Mouse (Mus musculus) heart, postnatal 0 days (tissue): ENCODE results near the gene Dppa4. TPM values are rescaled to one million over a fixed set of nuclear protein-coding genes. Genes with fewer than 3 reads are reported as not detected.
"Not testable (repeated sequence)": the region's sequence is repeated elsewhere in the genome, so short reads cannot be mapped to it uniquely, and the experiment has no call there.

Source experiments
- ATAC-seq: fragments of 200-750 bp; cut with Nextera tagmentation; 2 replicates; pipeline ENCODE4 v1.8.0; 2017; ENCODE audit warnings: low read depth, moderate number of reproducible peaks, moderate library complexity; ENCODE audit not compliant: insufficient read depth
- DNase-seq: peaks from one replicate; pipeline ENCODE4 v3.0.0-alpha.2; 2016; ENCODE audit warnings: low spot score
- H3K27ac ChIP-seq: fragments of 300-500 bp; sonication (generic); 2 replicates; pipeline ENCODE4 v1.5.1; 2014; ENCODE audit warnings: low read depth, mild to moderate bottlenecking
- H3K27me3 ChIP-seq: fragments of 300-500 bp; sonication (generic); 2 replicates; pipeline ENCODE4 v1.6.1; 2014; ENCODE audit warnings: low read length, mixed read lengths; ENCODE audit not compliant: control insufficient read depth, insufficient read depth
- H3K36me3 ChIP-seq: fragments of 300-500 bp; sonication (generic); replicated peaks from 2 replicates; pipeline ENCODE4 v1.6.1; 2014; ENCODE audit warnings: low read length, mixed read lengths; ENCODE audit not compliant: control insufficient read depth, insufficient read depth
- H3K4me1 ChIP-seq: fragments of 300-500 bp; sonication (generic); 2 replicates; pipeline ENCODE4 v1.6.1; 2014; ENCODE audit warnings: antibody characterized with exemption; ENCODE audit not compliant: control insufficient read depth, insufficient read depth
- H3K4me2 ChIP-seq: fragments of 300-500 bp; sonication (generic); 2 replicates; pipeline ENCODE4 v1.6.1; 2014; ENCODE audit warnings: low read depth, mild to moderate bottlenecking, low read length, moderate library complexity
- H3K4me3 ChIP-seq: fragments of 300-500 bp; sonication (generic); 2 replicates; pipeline ENCODE4 v1.5.1; 2014; ENCODE audit warnings: low read depth, low read length
- H3K9ac ChIP-seq: fragments of 300-500 bp; sonication (generic); replicated peaks from 2 replicates; pipeline ENCODE4 v1.6.1; 2014; ENCODE audit warnings: low read depth, low read length, mixed read lengths
- H3K9me3 ChIP-seq: fragments of 300-500 bp; sonication (generic); replicated peaks from 2 replicates; pipeline ENCODE4 v1.6.1; 2016; ENCODE audit warnings: low read length; ENCODE audit not compliant: control insufficient read depth
- CTCF ChIP-seq: IDR thresholded peaks from 2 replicates; pipeline ENCODE4 v1.5.1; 2016; ENCODE audit warnings: antibody characterized with exemption, control low read depth, low read depth
- EP300 ChIP-seq: IDR thresholded peaks from 2 replicates; pipeline ENCODE4 v1.6.1; 2016; ENCODE audit warnings: antibody characterized with exemption, low read depth
- WGBS: fragments of 180-500 bp; shearing (Covaris S2); extraction: QIAGEN DNeasy Blood & Tissue Kit; methylation state at CpG from one replicate; pipeline ENCODE4 v1.1.7; 2014; 5-methylcytosine and 5-hydroxymethylcytosine counted together
- polyA plus RNA-seq: library from polyadenylated mRNA; unstranded; fragments of >200 nt; fragmentation: Nextera tagmentation; extraction: Ambion mirVana; gene quantifications from 2 replicates; pipeline ENCODE4 v1.2.1, GENCODE M21; 2015
- total RNA-seq: library from RNA; depleted of rRNA; stranded (reverse); fragments of >200 nt; gene quantifications from 2 replicates; pipeline ENCODE4 v1.2.3, GENCODE M21; 2014; ENCODE audit warnings: low replicate concordance

Gene Dppa4
- total and polyA plus RNA-seq, 2 experiments from 2014 or later = not detected

- no peak overlapping the region for H3K4me3 ChIP-seq
- no peak overlapping the region for H3K9ac ChIP-seq
- H3K9me3 ChIP-seq = no peaks in the 10 kb centered on the region
- DNase-seq (no peak), ATAC-seq (no peak)
- TF ChIP-seq CTCF = no peak
- no peak for TF ChIP-seq EP300
- 86% methylated on average over 4 of the region's 4 CpGs for WGBS
- H3K27me3 ChIP-seq = no peaks in the 10 kb centered on the region
- no peak overlapping the region for H3K4me2 ChIP-seq
- H3K4me1 ChIP-seq = no peaks in the 10 kb centered on the region
- H3K27ac ChIP-seq = no peak overlapping the region
- no peaks in the 10 kb centered on the region for H3K36me3 ChIP-seq
These were observed 2.0 kb downstream of the Dppa4 start for GRCm38 (mm10) chr16:48285517-48285916.

- no peaks in the 10 kb centered on the region for H3K9me3 ChIP-seq
- no peak overlapping the region for H3K9ac ChIP-seq
- DNase-seq = no peak
- H3K4me1 ChIP-seq = no peaks in the 10 kb centered on the region
- H3K27ac ChIP-seq = no peak overlapping the region
- no peak overlapping the region for H3K4me3 ChIP-seq
- no peaks in the 10 kb centered on the region for H3K27me3 ChIP-seq
- H3K36me3 ChIP-seq = no peaks in the 10 kb centered on the region
- ATAC-seq = no peak
- 31% methylated on average over 14 of the region's 14 CpGs for WGBS
- TF ChIP-seq EP300 = no peak
- no peak for TF ChIP-seq CTCF
- no peak overlapping the region for H3K4me2 ChIP-seq
These were observed 14.0 kb downstream of the Dppa4 start for GRCm38 (mm10) chr16:48297384-48298136.

GRCm38 (mm10) chr16:48299884-48300283 is 16.4 kb downstream of the Dppa4 start:
- ATAC-seq (no peak), DNase-seq (no peak)
- H3K9me3 ChIP-seq = no peaks in the 10 kb centered on the region
- no peaks in the 10 kb centered on the region for H3K36me3 ChIP-seq
- TF ChIP-seq EP300 (no peak), CTCF (no peak)
- WGBS = 74% methylated on average over 3 of the region's 3 CpGs
- no peaks in the 10 kb centered on the region for H3K4me1 ChIP-seq
- no peak overlapping the region for H3K4me3 ChIP-seq
- no peaks in the 10 kb centered on the region for H3K27me3 ChIP-seq
- no peak overlapping the region for H3K27ac ChIP-seq
- H3K4me2 ChIP-seq = no peak overlapping the region
- H3K9ac ChIP-seq = no peak overlapping the region

GRCm38 (mm10) chr16:48303509-48303908 is 20.0 kb downstream of the Dppa4 start, which contains the start of gene Dppa2:
TSS of gene Dppa2 (plus strand) at chr16:48303908.
- Histone ChIP-seq H3K27ac (no peak within 1 kb of the TSS), H3K36me3 (no peaks in the 10 kb centered on the region), H3K4me2 (no peak within 1 kb of the TSS), H3K27me3 (no peaks in the 10 kb centered on the region), H3K9me3 (no peaks in the 10 kb centered on the region), H3K4me3 (no peak within 1 kb of the TSS), H3K4me1 (no peaks in the 10 kb centered on the region), H3K9ac (no peak within 1 kb of the TSS)
- WGBS = 81% methylated on average over 7 of the region's 7 CpGs
- DNase-seq = no peak
- no peak for ATAC-seq
- TF ChIP-seq EP300 (no peak), CTCF (no peak)

- ATAC-seq (no peak), DNase-seq (no peak)
- no peak overlapping the region for H3K4me2 ChIP-seq
- no peaks in the 10 kb centered on the region for H3K36me3 ChIP-seq
- no peak overlapping the region for H3K27ac ChIP-seq
- H3K9ac ChIP-seq = no peak overlapping the region
- H3K9me3 ChIP-seq = no peaks in the 10 kb centered on the region
- WGBS = 45% methylated on average over 3 of the region's 3 CpGs
- no peak overlapping the region for H3K4me3 ChIP-seq
- TF ChIP-seq CTCF = no peak
- TF ChIP-seq EP300 = no peak
- H3K27me3 ChIP-seq = no peaks in the 10 kb centered on the region
- H3K4me1 ChIP-seq = no peaks in the 10 kb centered on the region
These were observed 20.4 kb downstream of the Dppa4 start for GRCm38 (mm10) chr16:48303983-48304382.

- ATAC-seq, H3K9ac ChIP-seq: not testable (repeated sequence)
These were observed 25.4 kb downstream of the Dppa4 start for GRCm38 (mm10) chr16:48308916-48309315.

More at GRCm38 (mm10) chr16:48308916-48309315, 25.4 kb downstream of the Dppa4 start:
- H3K9me3 ChIP-seq, H3K4me2 ChIP-seq, H3K36me3 ChIP-seq, H3K4me1 ChIP-seq, H3K27ac ChIP-seq, H3K27me3 ChIP-seq, H3K4me3 ChIP-seq, DNase-seq: not testable (repeated sequence)
- WGBS = 82% methylated on average over 10 of the region's 10 CpGs
